Mouse (Mus musculus): Measurements from ENCODE around the gene Fkbp10.

- TF ChIP-seq CTCF (IDR thresholded peaks at IDR 0.05; ENCODE audit: low read depth) (no peak), EP300 (IDR thresholded peaks at IDR 0.05; ENCODE audit: low read depth) (no peak)
Measured at GRCm38 (mm10) chr11:100440691-100441522, 25.4 kb downstream of the Fkbp10 start.

All from heart, postnatal 0 days (tissue).